Mouse (Mus musculus) heart, adult 18-20 months (tissue): Measurements from ENCODE around the gene Chst1. TPM values are rescaled to one million over a fixed set of nuclear protein-coding genes. Genes with fewer than 3 reads are reported as not detected.

Experiments
- microRNA-seq, 2 experiments: library from miRNA; unstranded; fragments of <30 nt; microRNA quantifications; one replicate each; pipeline ENCODE4 v1.2.0; 2022
- total RNA-seq, 2 experiments: library from RNA; stranded (reverse); gene quantifications; 2 replicates each; pipeline ENCODE4 v1.2.3; 2021

The Chst1 gene
- total RNA-seq, 2 experiments from 2014 or later: 2.2 to 2.4 TPM

Small RNAs within 50 kb of the gene (microRNA-seq; reads per million reads assigned to microRNA genes)
- gene Mir7221 (0 reads per million in 2 experiments), gene Mir7222 (0 reads per million in 2 experiments)

Other genes starting within 250 kb of the Chst1 start
- gene Pex16, start 225.0 kb upstream of the Chst1 start, total RNA-seq: 10 to 100 TPM; 24.8 to 27.4 TPM
- gene Large2, start 224.8 kb upstream of the Chst1 start, total RNA-seq: under 1 TPM in 1 of 2 experiments, not detected in 1; 0.41 TPM
- 1 to 10 TPM in 1 of 2 experiments, under 1 TPM in 1; 0.25 to 1.1 TPM for gene 1700029I15Rik, start 217.2 kb upstream of the Chst1 start, total RNA-seq
- 1 to 10 TPM; 3.2 to 3.7 TPM for gene Mapk8ip1, start 198.4 kb upstream of the Chst1 start, total RNA-seq
- gene Cry2, start 165.7 kb upstream of the Chst1 start, total RNA-seq: 10 to 100 TPM; 15.4 to 16.7 TPM
- 1 to 10 TPM; 5.4 to 6.0 TPM for gene Slc35c1, start 139.2 kb upstream of the Chst1 start, total RNA-seq